Mouse (Mus musculus) embryo, embryonic 9.5 days (tissue): ENCODE data around the gene Ubqln4.
A peak's percentile ranks its signal among the peaks of the same experiment; 100 is the strongest.

Experiments used
- DNase-seq: peaks from one replicate; pipeline ENCODE4 v3.0.0-alpha.2; 2017; ENCODE audit errors: extremely low spot score

The Ubqln4 gene

DNA sequence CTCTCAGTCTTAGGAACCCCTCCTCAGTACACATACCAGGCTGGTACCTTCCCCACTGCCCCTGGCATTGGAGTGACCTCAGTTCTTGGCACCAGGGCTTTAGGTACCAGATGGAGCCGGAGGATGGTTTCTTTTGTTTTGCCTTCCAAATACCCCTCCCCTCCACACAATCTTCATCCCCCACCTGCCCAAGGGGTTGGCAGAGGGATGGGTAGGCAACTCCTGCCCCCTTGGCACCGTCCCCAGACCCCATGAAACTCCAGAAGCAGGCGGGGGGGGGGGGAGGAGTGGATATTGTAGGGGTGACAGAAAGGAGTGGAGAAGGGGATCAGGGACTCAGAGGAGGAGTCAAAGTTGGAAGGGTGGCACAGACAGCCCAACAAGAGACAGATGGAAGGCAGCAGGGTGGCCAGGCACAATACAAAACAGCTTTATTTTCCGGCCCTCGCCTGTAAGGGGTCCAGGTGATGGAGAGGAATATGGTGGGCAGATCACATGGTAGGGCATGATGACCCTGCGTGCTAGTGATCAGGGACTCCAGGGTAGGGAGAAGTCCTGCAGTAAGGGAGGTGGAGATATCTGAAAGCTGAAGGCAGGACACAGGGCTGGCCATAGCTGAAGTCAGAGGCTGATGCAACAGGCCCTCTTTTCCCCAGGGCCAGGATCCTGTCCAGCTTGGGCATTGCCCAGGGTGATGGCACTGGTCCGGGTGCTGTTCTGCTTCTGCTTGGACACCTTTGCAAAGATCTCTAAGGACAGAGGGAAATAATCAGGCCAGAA lies 11.7 kb upstream of the Ubqln4 start:
- no peak for DNase-seq

GRCm38 (mm10) chr3:88542486-88542885 lies 11.1 kb upstream of the Ubqln4 start:
- no peak for DNase-seq

DNA sequence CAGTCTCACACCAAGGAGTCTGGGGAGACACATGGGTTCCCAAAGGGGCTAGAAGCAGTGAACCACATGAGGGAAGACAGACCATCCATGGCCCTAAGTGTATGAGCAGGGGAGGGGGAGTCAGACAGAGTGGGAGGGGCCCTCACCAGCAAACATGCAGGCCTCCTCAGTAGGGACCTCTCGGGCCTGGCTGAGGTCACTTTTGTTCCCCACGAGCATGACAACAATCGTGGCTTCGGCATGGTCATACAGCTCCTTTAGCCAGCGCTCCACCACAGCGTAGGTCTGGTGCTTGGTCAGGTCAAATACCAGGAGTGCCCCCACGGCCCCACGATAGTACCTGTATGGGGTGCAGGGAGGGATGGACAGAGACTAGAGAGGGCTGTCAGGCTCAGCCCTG lies 10.4 kb upstream of the Ubqln4 start:
- no peak for DNase-seq

- no peak for DNase-seq
Measured at GRCm38 (mm10) chr3:88543651-88544410, 9.7 kb upstream of the Ubqln4 start.

DNA sequence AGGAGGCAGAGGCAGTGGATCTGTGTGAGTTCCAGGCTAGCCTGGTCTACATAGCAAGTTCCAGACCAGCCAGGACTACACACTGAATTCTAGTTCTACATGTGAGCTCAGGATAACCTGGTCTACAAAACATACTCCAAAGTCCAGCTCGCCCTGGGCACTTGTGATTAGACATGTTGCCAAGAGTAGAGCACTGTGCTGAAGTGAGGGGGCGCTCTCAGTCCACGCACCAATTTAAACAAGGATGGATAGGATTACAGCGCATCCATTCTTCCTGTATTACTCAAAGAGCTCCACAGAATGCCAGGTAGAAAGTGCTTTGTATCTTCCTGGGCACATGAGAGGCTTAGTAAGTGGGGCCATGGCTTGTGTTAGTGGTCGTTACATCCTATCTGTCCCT lies 9.0 kb upstream of the Ubqln4 start:
- DNase-seq, result no peak

DNA sequence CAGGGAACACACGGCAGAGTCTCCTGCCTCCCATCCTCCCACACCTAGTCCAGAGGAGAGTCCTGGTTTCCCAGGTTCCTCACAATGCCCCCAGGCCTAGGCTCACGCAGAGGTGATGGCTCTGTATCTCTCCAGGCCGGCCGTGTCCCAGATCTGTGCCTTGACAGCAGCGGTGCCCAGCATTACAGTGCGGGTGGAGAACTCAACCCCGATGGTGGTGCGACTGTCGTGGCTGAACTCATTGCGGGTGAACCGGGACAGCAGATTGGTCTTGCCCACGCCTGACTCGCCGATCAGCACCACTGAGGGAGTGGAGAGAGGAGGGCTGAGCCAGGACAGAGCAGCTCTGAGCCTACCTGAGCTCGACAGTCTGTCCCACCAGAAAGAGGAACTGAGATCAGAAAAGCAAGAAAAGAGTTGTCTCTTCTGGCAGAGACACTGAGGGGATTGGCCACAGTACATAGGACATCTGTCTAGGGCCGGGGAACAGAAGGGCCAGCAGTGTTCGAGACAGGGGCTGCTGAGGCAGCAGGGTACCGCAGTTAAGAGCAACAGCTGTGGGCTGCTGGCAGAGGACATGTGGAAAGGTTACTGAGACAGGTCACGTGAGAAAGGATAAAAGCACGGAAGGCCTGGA lies 8.5 kb upstream of the Ubqln4 start:
- DNase-seq, result no peak

GRCm38 (mm10) chr3:88546674-88547418 lies 6.7 kb upstream of the Ubqln4 start:
- DNase-seq, result no peak

DNA sequence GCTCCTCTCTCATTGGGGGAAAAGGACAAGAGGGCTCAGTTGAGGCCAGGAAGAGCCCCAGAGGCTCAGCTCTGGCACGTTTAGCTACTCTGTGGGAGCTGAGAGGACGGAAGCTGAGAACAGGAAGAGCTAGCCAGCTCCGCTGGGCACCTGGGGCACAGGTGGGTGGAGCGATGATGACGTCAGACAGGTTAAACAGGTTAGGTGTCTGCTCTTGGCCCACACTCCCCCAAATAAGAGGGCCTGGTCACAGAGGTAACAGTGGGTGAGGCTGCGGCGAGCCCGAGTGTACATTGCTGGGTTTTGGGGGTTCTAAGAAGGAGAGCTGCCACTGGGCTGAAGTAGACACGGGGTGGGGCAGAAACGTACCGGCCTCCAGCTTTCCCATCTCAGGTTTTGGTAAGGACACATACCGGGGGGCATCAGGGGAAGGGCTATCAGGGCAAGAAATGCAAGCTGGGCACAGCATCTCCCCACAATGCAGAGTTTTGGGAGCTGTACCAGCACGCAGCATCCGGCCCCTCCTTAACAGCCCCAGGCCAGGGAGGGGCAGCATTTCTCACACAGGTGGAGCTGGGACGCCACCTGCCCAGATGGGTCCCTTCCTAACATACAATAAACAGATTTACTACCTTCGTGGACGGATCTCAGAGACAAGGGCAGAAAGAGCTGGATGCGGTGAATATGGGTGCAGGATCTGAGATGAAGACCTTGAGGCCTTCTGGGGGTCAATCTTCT lies 5.2 kb upstream of the Ubqln4 start, which contains the start of gene Rab25:
Gene Rab25 (minus strand): TSS at position 121 of the 738 bp plus-strand sequence.
- DNase-seq, result no peak

- no peak for DNase-seq
Measured at GRCm38 (mm10) chr3:88551586-88551985, 2.0 kb upstream of the Ubqln4 start.

DNA sequence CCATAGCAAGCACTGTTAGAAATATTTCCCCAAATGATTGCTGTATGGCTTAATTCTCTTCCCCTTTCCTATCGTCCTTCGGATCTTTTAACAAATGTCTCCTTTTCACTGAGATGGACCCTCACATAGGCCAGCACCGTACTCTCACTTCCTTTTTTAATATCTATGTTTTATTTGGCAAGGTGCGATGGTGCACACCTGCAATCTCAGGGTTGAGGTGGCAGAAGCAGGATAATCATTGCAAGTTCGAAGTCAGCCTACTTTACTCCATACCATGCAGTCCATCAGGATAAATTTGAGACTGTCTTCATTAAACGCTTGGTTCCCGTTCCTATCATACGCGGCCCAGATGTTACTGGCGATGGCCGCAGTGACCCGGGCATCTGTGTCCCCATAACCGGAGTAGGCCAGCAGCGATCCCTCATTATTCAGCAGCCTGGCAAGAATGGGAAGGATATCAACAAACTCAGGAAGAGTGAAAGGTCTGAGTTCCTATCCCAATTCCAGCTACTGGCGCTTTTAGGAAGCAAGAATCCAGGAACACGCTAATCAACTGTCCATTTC lies 1.4 kb upstream of the Ubqln4 start:
- no peak for DNase-seq

GRCm38 (mm10) chr3:88552676-88553524 lies 658 bp upstream of the Ubqln4 start, which contains the start of gene Lamtor2:
TSS of gene Lamtor2 (minus strand) at chr3:88553074.
- DNase-seq, result peak; percentile 97

- no peak for DNase-seq
Measured at GRCm38 (mm10) chr3:88553880-88554586, 475 bp downstream of the Ubqln4 start.

DNA sequence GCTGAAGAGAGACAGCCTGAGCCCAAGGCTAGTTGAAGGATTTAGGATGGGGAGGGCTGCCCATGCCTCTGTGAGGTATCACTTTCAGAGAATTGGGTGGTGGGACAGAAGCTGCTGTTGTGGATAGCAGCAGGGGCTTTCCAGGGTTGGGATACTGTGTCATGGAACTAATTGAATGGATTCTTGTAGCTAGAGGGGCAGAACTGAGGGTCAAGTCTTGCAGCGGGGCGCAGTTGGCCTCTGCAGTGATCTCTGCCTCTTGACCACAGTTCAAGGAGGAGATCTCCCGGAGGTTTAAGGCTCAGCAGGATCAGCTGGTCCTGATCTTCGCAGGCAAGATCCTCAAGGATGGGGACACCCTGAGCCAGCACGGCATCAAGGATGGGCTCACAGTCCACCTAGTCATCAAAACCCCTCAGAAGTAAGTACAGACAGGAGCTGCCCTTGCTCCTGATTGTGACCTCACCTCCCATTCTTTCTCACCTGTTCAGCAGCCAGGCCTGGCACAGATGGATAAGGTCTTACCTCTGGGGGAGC lies 1.6 kb downstream of the Ubqln4 start:
- DNase-seq, result no peak

DNA sequence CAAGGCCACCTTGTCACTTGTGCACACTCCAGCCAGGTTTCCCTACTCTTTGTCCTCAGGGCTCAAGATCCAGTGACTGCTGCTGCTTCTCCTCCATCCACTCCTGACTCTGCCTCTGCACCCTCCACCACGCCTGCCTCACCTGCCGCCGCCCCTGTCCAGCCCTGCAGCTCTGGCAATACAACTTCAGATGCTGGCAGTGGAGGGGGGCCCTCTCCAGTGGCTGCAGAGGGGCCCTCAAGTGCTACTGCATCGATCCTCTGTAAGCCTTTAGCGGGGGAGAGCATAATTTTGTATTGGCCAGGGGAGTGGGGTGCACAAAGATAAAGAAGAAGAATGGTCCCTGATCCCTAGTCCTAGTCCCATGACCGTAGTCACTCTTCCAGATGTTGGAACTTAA lies 2.2 kb downstream of the Ubqln4 start:
- no peak for DNase-seq

GRCm38 (mm10) chr3:88556616-88557015 lies 3.1 kb downstream of the Ubqln4 start:
- no peak for DNase-seq

DNA sequence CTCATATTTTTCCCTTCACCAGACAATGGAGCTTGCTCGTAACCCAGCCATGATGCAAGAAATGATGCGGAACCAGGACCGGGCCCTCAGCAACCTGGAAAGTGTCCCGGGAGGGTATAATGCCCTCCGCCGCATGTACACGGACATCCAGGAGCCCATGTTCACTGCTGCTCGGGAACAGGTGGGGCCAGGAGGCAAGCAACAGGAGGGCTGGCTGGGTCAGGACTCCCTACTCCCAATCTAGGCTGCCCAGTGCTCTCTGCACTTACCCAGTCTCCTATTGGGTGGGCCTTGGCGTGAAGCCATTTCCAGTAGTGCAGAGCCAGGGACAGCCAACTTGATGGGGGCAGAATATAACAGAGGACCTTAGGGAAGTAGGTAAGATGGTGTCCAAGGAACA lies 6.0 kb downstream of the Ubqln4 start:
- DNase-seq, result no peak

DNA sequence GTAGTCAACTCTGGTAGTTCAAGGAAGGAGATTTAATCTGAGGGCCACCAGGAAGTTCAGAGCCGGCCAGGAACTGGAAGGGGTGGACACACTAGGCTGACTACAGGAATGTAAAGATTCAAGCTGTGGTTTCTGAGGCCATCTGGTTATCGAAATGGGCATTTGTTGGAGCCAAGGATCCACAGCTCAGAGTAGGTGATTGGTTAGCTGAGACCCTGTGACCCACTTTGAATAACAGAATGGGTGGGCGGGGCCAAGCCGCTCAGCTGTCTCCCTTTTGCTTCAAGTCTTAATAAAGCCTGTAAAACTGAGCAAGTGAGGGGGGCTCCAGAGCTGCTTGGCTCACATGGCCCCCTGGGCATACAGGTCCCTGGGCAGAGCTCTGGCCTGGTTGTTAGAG lies 8.4 kb downstream of the Ubqln4 start:
- no peak for DNase-seq

GRCm38 (mm10) chr3:88563442-88563841 lies 9.9 kb downstream of the Ubqln4 start:
- no peak for DNase-seq

- no peak for DNase-seq
Measured at GRCm38 (mm10) chr3:88563966-88564365, 10.4 kb downstream of the Ubqln4 start.
